Comparison of ENCODE assay signal across 13 mouse cellular contexts in genomic region chr8:95395186-95395918, GRCm38 (mm10). TPM values are rescaled to one million over a fixed set of nuclear protein-coding genes. Genes with fewer than 3 reads are reported as not detected.
A peak's percentile ranks its signal among the peaks of the same experiment; 100 is the strongest.
DNase-seq lines count a peak whose midpoint lies in the region; ATAC-seq and TF ChIP-seq lines count a peak whose summit lies in the region.
"Had no signal": no experiment of that assay in that cellular context is flagged by ENCODE, and none has a peak within 500 bp of the region (broad histone marks: within the 10 kb centered on the region; RNA-seq: fewer than 3 reads in every experiment).

No protein-coding gene starts in this region.

- H3K27me3 ChIP-seq in forebrain, embryonic 10.5 days (ENCODE audit: poor library complexity, severe bottlenecking) = no peaks in the 10 kb centered on the region
- no peaks in the 10 kb centered on the region for H3K27me3 ChIP-seq in forebrain, embryonic 15.5 days
- no peaks in the 10 kb centered on the region for H3K27me3 ChIP-seq in kidney, postnatal 0 days (ENCODE audit: insufficient read depth, low read length)
- H3K27me3 ChIP-seq in limb, embryonic 12.5 days = no peaks in the 10 kb centered on the region
- H3K27me3 ChIP-seq: midbrain, embryonic 12.5 days; neural tube, embryonic 15.5 days had no signal

- no peak for TF ChIP-seq CTCF in kidney, postnatal 0 days (IDR thresholded peaks at IDR 0.05; ENCODE audit: low read depth)

- no peak for ATAC-seq in forebrain, embryonic 15.5 days (replicated peaks)
- peak; percentile 40; the same call in 1 of the 2 replicates for ATAC-seq in kidney, postnatal 0 days (replicated peaks; ENCODE audit: low FRiP score, low read depth)
- no peak for ATAC-seq in limb, embryonic 12.5 days (ENCODE audit: insufficient number of reproducible peaks, insufficient read depth, low FRiP score, low TSS enrichment, low read depth)
- ATAC-seq: forebrain, postnatal 0 days had no signal

- no peaks in the 10 kb centered on the region for H3K36me3 ChIP-seq in forebrain, embryonic 10.5 days (replicated peaks)
- H3K36me3 ChIP-seq in forebrain, embryonic 15.5 days = no peaks in the 10 kb centered on the region
- no peaks in the 10 kb centered on the region for H3K36me3 ChIP-seq in kidney, postnatal 0 days (ENCODE audit: insufficient read depth, low read length)
- no peaks in the 10 kb centered on the region for H3K36me3 ChIP-seq in limb, embryonic 12.5 days
- H3K36me3 ChIP-seq: midbrain, embryonic 12.5 days; neural tube, embryonic 15.5 days had no signal

- peak overlapping the region; percentile 71 for H3K27ac ChIP-seq in forebrain, embryonic 10.5 days
- H3K27ac ChIP-seq in forebrain, embryonic 15.5 days (replicated peaks) = no peak overlapping the region
- peak overlapping the region; percentile 50; the same call in 1 of the 2 replicates for H3K27ac ChIP-seq in kidney, postnatal 0 days
- peak overlapping the region; percentile 31; the same call in 1 of the 2 replicates for H3K27ac ChIP-seq in limb, embryonic 12.5 days
- H3K27ac ChIP-seq: midbrain, embryonic 12.5 days; neural tube, embryonic 15.5 days had no signal

- H3K4me3 ChIP-seq in forebrain, embryonic 10.5 days = no peak overlapping the region
- no peak overlapping the region for H3K4me3 ChIP-seq in forebrain, embryonic 15.5 days
- no peak overlapping the region for H3K4me3 ChIP-seq in kidney, postnatal 0 days (replicated peaks; ENCODE audit: low read depth, low read length)
- H3K4me3 ChIP-seq in limb, embryonic 12.5 days (replicated peaks) = no peak overlapping the region
- H3K4me3 ChIP-seq: midbrain, embryonic 12.5 days; neural tube, embryonic 15.5 days had no signal

- no peak overlapping the region for H3K4me2 ChIP-seq in forebrain, embryonic 15.5 days (replicated peaks)
- H3K4me2 ChIP-seq in kidney, postnatal 0 days (ENCODE audit: low read length) = peak overlapping the region; percentile 5; the same call in 1 of the 2 replicates
- no peak overlapping the region for H3K4me2 ChIP-seq in limb, embryonic 12.5 days
- H3K4me2 ChIP-seq: midbrain, embryonic 12.5 days; neural tube, embryonic 15.5 days had no signal

- WGBS in forebrain, embryonic 10.5 days = 49% methylated on average over 8 of the region's 8 CpGs
- WGBS in forebrain, embryonic 15.5 days = 44% methylated on average over 8 of the region's 8 CpGs
- 22% methylated on average over 8 of the region's 8 CpGs for WGBS in kidney, postnatal 0 days
- WGBS in limb, embryonic 12.5 days = 38% methylated on average over 8 of the region's 8 CpGs

- no peaks in the 10 kb centered on the region for H3K9me3 ChIP-seq in forebrain, embryonic 10.5 days
- H3K9me3 ChIP-seq in forebrain, embryonic 15.5 days = no peaks in the 10 kb centered on the region
- H3K9me3 ChIP-seq in kidney, postnatal 0 days (replicated peaks; ENCODE audit: low read length) = no peaks in the 10 kb centered on the region
- no peaks in the 10 kb centered on the region for H3K9me3 ChIP-seq in limb, embryonic 12.5 days
- H3K9me3 ChIP-seq: midbrain, embryonic 12.5 days; neural tube, embryonic 15.5 days had no signal

- no peak overlapping the region for H3K9ac ChIP-seq in forebrain, embryonic 15.5 days (replicated peaks)
- H3K9ac ChIP-seq in kidney, postnatal 0 days (ENCODE audit: low read depth, low read length) = 0 out of 2 replicates have a peak overlapping the region, but pooled peaks have one; percentile 8
- H3K9ac ChIP-seq in limb, embryonic 12.5 days (replicated peaks) = no peak overlapping the region; the same call in 1 of the 2 replicates
- H3K9ac ChIP-seq: forebrain, postnatal 0 days; midbrain, embryonic 12.5 days; neural tube, embryonic 15.5 days had no signal

- no peak for DNase-seq in forebrain, embryonic 10.5 days (ENCODE audit: extremely low spot score, low spot score)
- peak; percentile 32 for DNase-seq in kidney, postnatal 0 days (ENCODE audit: low spot score)
- DNase-seq in kidney, postnatal 14 days = no peak
- DNase-seq in R1 (ENCODE audit: low read depth, low spot score) = peak; percentile 79
- DNase-seq in spleen, adult 12 weeks (ENCODE audit: low spot score) = no peak
- no peak for DNase-seq in thymus, postnatal 0 days (ENCODE audit: low spot score)
- DNase-seq: adrenal gland, postnatal 10 days; forebrain, postnatal 0 days; right cerebral cortex, postnatal 14 days had no signal

- H3K4me1 ChIP-seq in forebrain, embryonic 10.5 days = peaks cover 48% of the 10 kb centered on the region
- H3K4me1 ChIP-seq in forebrain, embryonic 15.5 days = no peaks in the 10 kb centered on the region
- H3K4me1 ChIP-seq in kidney, postnatal 0 days (replicated peaks; ENCODE audit: insufficient read depth, low read length) = peaks cover 19% of the 10 kb centered on the region; the same call in 1 of the 2 replicates
- peaks cover 22% of the 10 kb centered on the region for H3K4me1 ChIP-seq in limb, embryonic 12.5 days (replicated peaks)

RNA-seq across cellular contexts. Expression of gene Cfap20, which starts 39.3 kb away (rescaled TPM):
- polyA plus RNA-seq in forebrain, embryonic 10.5 days (2016; fragmentation: Nextera tagmentation; extraction: Ambion mirVana) = 144 and 146 TPM in 2 replicates
- 131 and 141 TPM in 2 replicates for polyA plus RNA-seq in forebrain, embryonic 15.5 days (2015; fragmentation: Nextera tagmentation; extraction: Ambion mirVana)
- polyA plus RNA-seq in kidney, postnatal 0 days (2015; fragmentation: Nextera tagmentation; extraction: Ambion mirVana) = 126 and 129 TPM in 2 replicates
- 136 and 144 TPM in 2 replicates for polyA plus RNA-seq in limb, embryonic 12.5 days (2016; fragmentation: Nextera tagmentation; extraction: Ambion mirVana)
- 94.4 and 104 TPM in 2 replicates for polyA plus RNA-seq in thymus, postnatal 0 days (2015; fragmentation: Nextera tagmentation; extraction: Ambion mirVana)

RNA-seq across cellular contexts. Expression of gene Mmp15, which starts 43.3 kb away (rescaled TPM):
- 11.1 TPM in 2 replicates for polyA plus RNA-seq in forebrain, embryonic 10.5 days (2016; fragmentation: Nextera tagmentation; extraction: Ambion mirVana)
- 13.8 and 15.0 TPM in 2 replicates for polyA plus RNA-seq in forebrain, embryonic 15.5 days (2015; fragmentation: Nextera tagmentation; extraction: Ambion mirVana)
- 5.0 and 5.8 TPM in 2 replicates for polyA plus RNA-seq in kidney, postnatal 0 days (2015; fragmentation: Nextera tagmentation; extraction: Ambion mirVana)
- 12.5 and 13.8 TPM in 2 replicates for polyA plus RNA-seq in limb, embryonic 12.5 days (2016; fragmentation: Nextera tagmentation; extraction: Ambion mirVana)
- 4.0 and 4.5 TPM in 2 replicates for polyA plus RNA-seq in thymus, postnatal 0 days (2015; fragmentation: Nextera tagmentation; extraction: Ambion mirVana)

Comparison
In these comparisons a context has a peak if more than half of its experiments do, and no peak if none do; other contexts are left out.
1. DNase-seq: peak in kidney, postnatal 0 days (single experiment) and R1 (single experiment); none in forebrain, embryonic 10.5 days (single experiment), kidney, postnatal 14 days (single experiment), spleen, adult 12 weeks (single experiment) and thymus, postnatal 0 days (single experiment).